Mouse (Mus musculus): ENCODE measurements at regions not wholly inside any gene's neighbourhood (a gene's known extent, or its start where the extent isn't known, plus 50 kb on each side); places are given as distances from the start of the nearest gene placed in this dataset.

GRCm38 (mm10) chr4:50259012-50259601 is 413.6 kb upstream of the Grin3a start:
- TF ChIP-seq MAFK (IDR thresholded peaks at IDR 0.05; ENCODE audit: borderline replicate concordance, low read depth, low read length) (no peak), TCF12 (IDR thresholded peaks at IDR 0.05; ENCODE audit: low read depth, low read length) (no peak), E2F4 (IDR thresholded peaks at IDR 0.05; ENCODE audit: borderline replicate concordance, low read depth, low read length) (no peak), MXI1 (IDR thresholded peaks at IDR 0.05; ENCODE audit: low read depth, low read length) (no peak), CTCF (IDR thresholded peaks at IDR 0.05 in 2 of 3, conservative IDR thresholded peaks at IDR 0.05 in 1 of 3; ENCODE audit: control insufficient read depth in 1 of 3, insufficient read depth in 1 of 3, low read depth in 2 of 3, low read length in 3 of 3, poor library complexity in 1 of 3, severe bottlenecking in 1 of 3) (no peak), SMC3 (IDR thresholded peaks at IDR 0.05; ENCODE audit: low read depth, low read length) (no peak), ETS1 (IDR thresholded peaks at IDR 0.05; ENCODE audit: low read depth, low read length) (no peak), USF1 (IDR thresholded peaks at IDR 0.05; ENCODE audit: low read depth, low read length) (no peak), CHD2 (IDR thresholded peaks at IDR 0.05; ENCODE audit: low read length) (no peak), POLR2AphosphoS2 (IDR thresholded peaks at IDR 0.05; ENCODE audit: low read length) (no peak), EP300 (IDR thresholded peaks at IDR 0.05; ENCODE audit: low read depth in 1 of 2, low read length in 2 of 2) (no peak), POLR2A (IDR thresholded peaks at IDR 0.05; ENCODE audit: control insufficient read depth in 1 of 2, insufficient read depth in 1 of 2, low read depth in 1 of 2, low read length in 2 of 2, poor library complexity in 1 of 2) (no peak), ZKSCAN1 (IDR thresholded peaks at IDR 0.05; ENCODE audit: low read depth, low read length) (no peak)

All from MEL (cell line).